Mouse (Mus musculus) liver (tissue): Measurements from ENCODE around the gene Lamtor3.
"Not testable (repeated sequence)": the region's sequence is repeated elsewhere in the genome, so short reads cannot be mapped to it uniquely, and the experiment has no call there.

Experiments used
- DNase-seq: peaks from one replicate; pipeline ENCODE4 v3.0.0-alpha.2; 2020; ENCODE audit warnings: mixed read lengths

Gene Lamtor3

DNA sequence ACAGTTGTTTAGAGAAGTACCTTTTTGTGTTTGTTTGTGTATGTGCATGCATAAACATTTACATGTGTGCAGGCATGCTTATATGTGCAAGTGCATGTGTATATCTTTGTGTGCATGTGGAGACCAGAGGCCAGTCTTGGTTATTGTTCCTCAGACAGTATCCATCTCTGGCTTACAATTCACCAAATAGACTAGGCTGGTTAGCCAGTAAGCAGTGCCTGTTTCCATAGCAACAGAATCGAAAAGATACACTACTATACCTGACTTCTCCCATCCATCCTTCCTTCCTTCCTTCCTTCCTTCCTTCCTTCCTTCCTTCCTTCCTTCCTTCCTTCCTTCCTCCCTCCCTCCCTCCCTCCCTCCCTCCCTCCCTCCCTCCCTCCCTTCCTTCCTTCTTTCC is 45.7 kb downstream of the Lamtor3 start:
- not testable (repeated sequence) for DNase-seq

GRCm38 (mm10) chr3:137968105-137968819 is 50.0 kb downstream of the Lamtor3 start:
- peak; percentile 61 for DNase-seq

DNA sequence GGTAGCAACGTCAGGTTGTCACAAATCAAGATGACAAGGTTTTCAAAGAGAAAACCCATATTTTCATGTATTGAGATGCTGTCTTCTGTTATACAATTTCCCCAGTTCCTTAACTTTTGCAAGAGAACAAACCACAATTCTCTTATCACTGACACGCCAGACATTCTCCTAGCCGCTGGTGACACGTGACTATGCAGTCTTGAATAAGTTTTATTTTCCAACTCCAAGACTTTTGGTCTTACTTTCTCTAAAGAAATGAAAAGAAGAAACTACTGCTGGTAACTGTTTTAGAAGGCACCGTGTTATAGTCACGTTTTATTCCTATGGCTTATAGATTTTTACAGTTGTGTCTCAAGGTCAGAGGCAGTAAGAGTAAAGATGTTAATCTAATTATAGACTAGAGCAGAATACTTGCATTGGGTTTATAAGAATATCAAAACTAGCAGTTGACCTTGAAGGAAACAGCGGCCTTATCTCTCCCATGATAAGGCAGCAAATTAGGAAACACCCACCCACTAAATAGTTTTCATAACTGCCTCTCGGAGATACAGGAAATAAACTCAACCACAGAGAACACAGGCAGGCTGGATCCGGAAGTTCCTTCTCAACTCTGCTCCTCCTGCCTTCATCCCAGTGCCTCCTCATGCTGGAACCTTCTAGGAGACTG is 50.6 kb downstream of the Lamtor3 start:
- peak; percentile 66 for DNase-seq

DNA sequence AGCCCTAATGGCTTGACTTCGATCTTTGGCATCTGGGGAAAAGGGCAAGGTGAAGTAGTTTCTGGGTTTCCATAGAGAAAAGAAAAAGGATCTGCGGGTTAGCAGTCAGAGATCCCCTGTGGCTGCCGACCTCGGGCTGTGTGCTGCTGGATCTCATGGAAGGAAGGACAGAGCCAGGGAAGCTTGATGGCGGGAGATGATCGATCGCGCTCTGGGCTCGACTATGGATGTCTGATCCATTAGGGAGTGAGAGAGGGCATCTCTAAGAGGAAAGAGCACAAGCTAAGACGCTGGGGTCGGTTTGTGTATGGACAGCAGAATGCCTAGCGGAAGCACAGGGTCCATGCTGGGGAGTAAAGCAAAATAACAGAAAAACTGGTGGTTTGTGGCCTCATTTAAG is 51.6 kb downstream of the Lamtor3 start:
- DNase-seq, result peak; percentile 75

DNA sequence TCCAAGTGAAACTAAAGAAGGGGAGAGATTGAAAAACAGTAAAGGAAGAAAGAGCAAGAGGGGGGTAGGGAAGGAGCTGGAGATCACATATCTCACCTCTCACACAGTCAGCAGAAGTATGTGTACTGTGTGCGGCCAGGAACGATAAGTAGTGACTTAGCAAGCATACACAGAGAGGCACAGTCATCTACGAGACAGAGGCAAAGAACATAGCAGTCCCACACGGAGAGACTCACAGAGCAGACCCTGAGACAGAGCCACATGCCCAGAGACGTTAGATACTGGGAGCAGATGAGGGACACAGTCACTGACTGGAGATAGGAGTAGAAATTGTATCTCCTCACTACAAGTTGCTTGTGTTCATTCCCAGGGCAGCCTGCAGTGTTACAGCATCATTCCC is 53.9 kb downstream of the Lamtor3 start:
- DNase-seq, result peak; percentile 79

DNA sequence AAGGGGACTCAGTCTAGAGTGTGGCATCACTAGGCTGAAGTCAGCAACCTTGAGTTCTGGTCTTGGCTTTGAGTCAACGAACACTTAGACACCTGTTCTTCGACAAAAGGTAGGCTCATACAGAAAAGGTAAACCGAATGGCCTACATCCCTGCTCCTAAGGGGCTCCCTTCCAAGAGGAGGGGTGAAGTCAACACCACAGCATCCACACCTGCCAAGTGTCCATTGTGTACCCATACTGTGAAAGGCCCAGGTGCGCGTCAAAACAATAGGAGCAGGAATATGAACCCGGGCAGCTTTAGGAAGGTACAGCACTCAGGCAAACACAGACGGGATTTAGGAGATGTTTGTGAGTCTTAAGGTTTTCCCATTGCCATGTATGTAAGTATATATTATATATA is 54.7 kb downstream of the Lamtor3 start:
- no peak for DNase-seq

DNA sequence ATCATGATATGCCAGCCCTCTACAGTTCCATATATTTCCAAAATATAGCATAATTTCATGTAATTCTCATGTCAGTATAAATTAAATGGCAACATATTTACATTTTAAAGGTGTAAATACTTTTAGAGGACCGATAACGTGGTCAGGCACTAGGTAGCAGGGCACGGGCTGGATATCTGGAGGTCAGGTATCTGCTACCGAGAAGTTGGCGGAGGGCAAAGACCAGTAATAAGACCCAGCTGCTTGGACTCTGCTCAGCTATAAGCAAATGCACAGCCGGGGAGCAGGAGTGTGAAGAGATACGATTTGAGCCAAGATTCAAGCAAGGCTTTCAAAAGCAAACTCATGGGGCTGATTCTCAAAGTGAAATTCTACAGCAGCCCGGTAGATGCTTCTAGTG is 56.0 kb downstream of the Lamtor3 start:
- no peak for DNase-seq

DNA sequence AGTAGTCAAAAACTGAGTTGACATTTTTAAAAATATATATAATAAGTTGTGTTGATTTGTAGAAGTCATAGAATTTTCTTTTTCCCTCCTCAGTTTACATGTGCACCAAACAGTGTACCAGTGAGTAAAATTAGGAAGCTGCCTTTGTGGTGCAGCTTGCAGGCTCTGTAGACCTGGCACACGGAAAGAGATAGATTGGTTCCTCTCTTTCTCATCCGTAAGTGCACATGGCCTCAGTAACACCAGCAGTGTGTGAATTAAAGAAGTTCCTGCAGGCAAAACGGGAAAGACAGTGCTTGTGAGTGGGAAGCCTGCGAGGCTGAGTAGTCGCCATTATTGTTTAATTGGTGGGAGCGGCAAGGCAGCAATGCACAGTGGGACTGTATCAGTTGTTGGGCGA is 57.1 kb downstream of the Lamtor3 start:
- no peak for DNase-seq

- no peak for DNase-seq
These were observed 57.6 kb downstream of the Lamtor3 start for GRCm38 (mm10) chr3:137975856-137976423.

DNA sequence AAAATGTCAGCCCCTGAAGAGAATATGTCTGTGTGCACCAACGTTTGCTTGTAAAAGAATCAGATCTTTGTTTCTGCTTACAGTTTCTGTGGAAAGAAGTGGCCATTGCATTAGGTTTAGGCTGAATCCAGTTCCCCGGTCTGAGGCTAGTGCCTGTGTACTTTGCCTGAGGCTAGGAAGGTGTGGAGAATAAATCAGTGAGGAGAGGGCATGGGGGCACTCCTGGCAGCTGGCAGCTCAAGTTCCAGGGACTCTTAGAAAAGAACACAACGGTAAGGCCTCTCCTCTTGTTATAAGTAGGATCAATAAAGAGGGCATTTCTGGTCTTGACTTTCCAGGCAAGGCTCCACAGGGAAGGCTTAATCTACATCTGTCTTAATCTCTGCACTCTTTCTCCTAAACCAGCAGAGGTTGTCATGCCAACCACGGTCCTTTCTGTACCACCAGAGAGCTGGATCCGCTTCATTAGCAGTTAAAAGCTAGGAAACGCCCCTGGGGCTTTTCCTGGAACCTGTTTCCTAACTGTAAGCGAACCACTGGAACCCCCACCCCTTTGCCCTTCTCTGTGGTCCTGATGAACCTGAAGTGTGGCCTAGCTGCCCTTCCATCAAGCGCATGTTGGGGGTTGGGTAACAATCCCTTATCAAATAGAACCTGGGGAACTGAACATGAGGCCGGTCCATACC is 58.8 kb downstream of the Lamtor3 start:
- no peak for DNase-seq

GRCm38 (mm10) chr3:137977629-137978041 is 59.3 kb downstream of the Lamtor3 start:
- DNase-seq, result no peak

DNA sequence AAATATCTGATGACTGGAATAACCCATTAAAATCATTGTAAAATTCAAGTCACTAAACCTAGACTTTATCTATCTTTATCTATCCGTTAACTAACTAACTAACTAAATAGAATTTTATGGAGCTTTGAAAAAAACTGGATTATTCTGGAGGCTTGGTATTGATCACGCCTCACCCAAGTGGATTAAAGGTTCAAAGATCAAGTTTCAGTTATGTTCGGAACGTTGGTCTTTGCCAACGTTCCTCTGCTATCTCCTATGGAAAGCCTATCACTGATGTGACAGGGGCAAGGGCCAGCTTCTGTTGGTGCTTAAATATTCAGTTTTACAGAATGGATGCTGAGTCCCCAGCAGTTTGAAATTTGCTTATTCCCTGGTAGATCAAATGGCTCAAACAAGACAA is 59.9 kb downstream of the Lamtor3 start:
- no peak for DNase-seq
